Mouse (Mus musculus) G1E (cell line): ENCODE measurements around the gene Ntpcr. TPM values are rescaled to one million over a fixed set of nuclear protein-coding genes. Genes with fewer than 3 reads are reported as not detected.

Experiments
- ATAC-seq: 2 replicates; pipeline ENCODE4 v1.8.0; 2016; ENCODE audit warnings: mild to moderate bottlenecking; ENCODE audit not compliant: insufficient number of reproducible peaks, poor library complexity, low FRiP score, severe bottlenecking; ENCODE audit errors: extremely low read depth
- DNase-seq: peaks from one replicate; pipeline ENCODE4 v3.0.0; 2012; ENCODE audit warnings: low spot score
- H3K27me3 ChIP-seq: 2 replicates; pipeline ENCODE4 v1.6.1; 2012; ENCODE audit warnings: mild to moderate bottlenecking, low read length, inconsistent platforms; ENCODE audit not compliant: insufficient read depth
- H3K36me3 ChIP-seq: replicated peaks from 2 replicates; pipeline ENCODE3; 2012; ENCODE audit warnings: mild to moderate bottlenecking, inconsistent platforms
- H3K4me1 ChIP-seq: 2 replicates; pipeline ENCODE4 v1.6.1; 2012; ENCODE audit warnings: low read depth, low read length, inconsistent platforms, mixed read lengths; ENCODE audit not compliant: insufficient read depth
- H3K4me3 ChIP-seq: 2 replicates; pipeline ENCODE4 v1.5.1; 2012; ENCODE audit warnings: low read depth, mild to moderate bottlenecking, inconsistent platforms, low read length, moderate library complexity, mixed read lengths
- H3K9me3 ChIP-seq: replicated peaks from 2 replicates; pipeline ENCODE4 v1.6.1; 2012; ENCODE audit warnings: inconsistent platforms
- CTCF ChIP-seq: IDR thresholded peaks from 2 replicates; pipeline ENCODE4 v1.5.1; 2012; ENCODE audit warnings: low read depth, low read length, inconsistent platforms, mixed read lengths
- GATA1 ChIP-seq: IDR thresholded peaks from 2 replicates; pipeline ENCODE4 v1.6.1; 2012; ENCODE audit warnings: borderline replicate concordance, low read length, inconsistent platforms, mixed read lengths
- GATA2 ChIP-seq: IDR thresholded peaks from 2 replicates; pipeline ENCODE4 v1.6.1; 2012; ENCODE audit warnings: low read depth, low read length, inconsistent platforms, borderline replicate concordance
- POLR2AphosphoS5 ChIP-seq: IDR thresholded peaks from 2 replicates; pipeline ENCODE4 v1.6.1; 2012; ENCODE audit warnings: low read depth, low read length, inconsistent platforms; ENCODE audit not compliant: insufficient replicate concordance
- TAL1 ChIP-seq: conservative IDR thresholded peaks from 2 replicates; pipeline ENCODE4 v1.6.1; 2012; ENCODE audit warnings: low read depth, low read length, inconsistent platforms, mixed read lengths
- polyA plus RNA-seq: library from polyadenylated mRNA; stranded (reverse); fragments of >175 nt; gene quantifications from 2 replicates; pipeline ENCODE4 v1.2.3, GENCODE M21; 2012
- total RNA-seq, 2 experiments: library from RNA; stranded (forward) in 1 of 2; stranded (reverse) in 1 of 2; fragments of 200-1000 nt in 1 of 2; fragments of >200 nt in 1 of 2; fragmentation: Nextera tagmentation in 1 of 2; gene quantifications; 2 replicates each; pipeline ENCODE4 v1.2.3; 2014 to 2017

Gene Ntpcr
- total and polyA plus RNA-seq, 3 experiments, result not detected

- Histone ChIP-seq H3K4me1 (no peaks in the 10 kb centered on the region), H3K4me3 (no peak overlapping the region), H3K27me3 (no peaks in the 10 kb centered on the region), H3K36me3 (no peaks in the 10 kb centered on the region), H3K9me3 (peaks cover 82% of the 10 kb centered on the region)
- ATAC-seq (no peak), DNase-seq (no peak)
- no peak for TF ChIP-seq CTCF
- no peak for TF ChIP-seq GATA1
- no peak for TF ChIP-seq GATA2
- TF ChIP-seq TAL1, result no peak
- TF ChIP-seq POLR2AphosphoS5, result no peak
These were observed 25.3 kb upstream of the Ntpcr start for GRCm38 (mm10) chr8:125704434-125704833.

GRCm38 (mm10) chr8:125705816-125706215, 23.9 kb upstream of the Ntpcr start:
- Histone ChIP-seq H3K27me3 (no peaks in the 10 kb centered on the region), H3K9me3 (peaks cover 79% of the 10 kb centered on the region), H3K36me3 (no peaks in the 10 kb centered on the region), H3K4me1 (no peaks in the 10 kb centered on the region), H3K4me3 (no peak overlapping the region; the same call in 1 of the 2 replicates)
- ATAC-seq (no peak), DNase-seq (no peak)
- TF ChIP-seq POLR2AphosphoS5 (no peak), CTCF (no peak), GATA2 (no peak), TAL1 (no peak)

GRCm38 (mm10) chr8:125709171-125709570, 20.6 kb upstream of the Ntpcr start:
- peaks cover 83% of the 10 kb centered on the region for H3K9me3 ChIP-seq
- ATAC-seq, result no peak
- TF ChIP-seq POLR2AphosphoS5, result no peak
- TF ChIP-seq GATA2, result no peak
- TF ChIP-seq CTCF, result no peak

GRCm38 (mm10) chr8:125711514-125711913, 18.2 kb upstream of the Ntpcr start:
- TF ChIP-seq GATA2 (no peak), POLR2AphosphoS5 (no peak), TAL1 (no peak), GATA1 (no peak), CTCF (no peak)
- H3K4me1 ChIP-seq, result no peaks in the 10 kb centered on the region
- H3K27me3 ChIP-seq, result no peaks in the 10 kb centered on the region
- DNase-seq, result no peak
- H3K36me3 ChIP-seq, result no peaks in the 10 kb centered on the region
- no peak for ATAC-seq
- H3K9me3 ChIP-seq, result peaks cover 81% of the 10 kb centered on the region
- no peak overlapping the region for H3K4me3 ChIP-seq

More at GRCm38 (mm10) chr8:125709171-125709570, 20.6 kb upstream of the Ntpcr start:
- DNase-seq, result no peak
- Histone ChIP-seq H3K36me3 (no peaks in the 10 kb centered on the region), H3K4me1 (no peaks in the 10 kb centered on the region), H3K4me3 (no peak overlapping the region), H3K27me3 (no peaks in the 10 kb centered on the region)

- ATAC-seq (no peak), DNase-seq (no peak)
- Histone ChIP-seq H3K36me3 (no peaks in the 10 kb centered on the region), H3K4me1 (no peaks in the 10 kb centered on the region), H3K4me3 (no peak overlapping the region), H3K9me3 (peaks cover 87% of the 10 kb centered on the region), H3K27me3 (no peaks in the 10 kb centered on the region)
- no peak for TF ChIP-seq CTCF
- TF ChIP-seq GATA2, result no peak
- TF ChIP-seq TAL1, result no peak
- TF ChIP-seq GATA1, result no peak
- no peak for TF ChIP-seq POLR2AphosphoS5
These were observed 13.6 kb upstream of the Ntpcr start for GRCm38 (mm10) chr8:125716211-125716610.

GRCm38 (mm10) chr8:125716613-125717012, 13.2 kb upstream of the Ntpcr start:
- ATAC-seq, result no peak
- Histone ChIP-seq H3K27me3 (no peaks in the 10 kb centered on the region), H3K4me3 (no peak overlapping the region), H3K9me3 (peaks cover 87% of the 10 kb centered on the region), H3K4me1 (no peaks in the 10 kb centered on the region), H3K36me3 (no peaks in the 10 kb centered on the region)
- TF ChIP-seq POLR2AphosphoS5 (no peak), CTCF (no peak), TAL1 (no peak), GATA2 (no peak), GATA1 (no peak)
- DNase-seq, result no peak
